Mouse (Mus musculus): ENCODE results near the gene Rtkn2.

DNA sequence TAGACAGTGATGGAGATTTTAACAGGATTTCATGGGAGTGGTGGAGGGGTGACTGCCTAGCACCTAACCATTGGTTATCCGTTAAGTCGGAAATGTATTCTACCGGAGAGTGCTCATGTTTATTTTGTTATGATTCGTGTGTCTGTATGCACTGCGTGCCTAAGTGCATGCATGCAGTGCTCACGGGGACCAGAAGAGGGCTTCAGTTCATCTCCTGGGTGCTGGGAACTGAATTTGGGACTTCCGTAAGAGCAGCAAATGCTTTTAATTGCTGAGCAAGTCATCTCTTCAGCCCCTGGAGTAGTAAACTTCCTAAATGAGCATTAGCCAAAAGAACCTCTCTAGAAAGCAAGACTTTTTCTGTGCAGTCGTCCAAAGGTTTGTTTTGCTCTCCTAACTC, 72.9 kb downstream of the Rtkn2 start:
- TF ChIP-seq MYOG (IDR thresholded peaks at IDR 0.05; ENCODE audit: control insufficient read depth in 1 of 3, insufficient read depth in 1 of 3, insufficient read length in 2 of 3, low read depth in 2 of 3) = no peak
- no peak for TF ChIP-seq POLR2AphosphoS2 (IDR thresholded peaks at IDR 0.05; ENCODE audit: insufficient read length, low read depth)
- TF ChIP-seq E2F4 (IDR thresholded peaks at IDR 0.05; ENCODE audit: insufficient read depth) = no peak
- no peak for TF ChIP-seq POLR2A (IDR thresholded peaks at IDR 0.05; ENCODE audit: insufficient read length, low read depth)
- no peak for TF ChIP-seq MYOD1 (IDR thresholded peaks at IDR 0.05; ENCODE audit: control insufficient read depth in 1 of 3, insufficient read length in 2 of 3, low read depth in 2 of 3)
- TF ChIP-seq MAX (IDR thresholded peaks at IDR 0.05; ENCODE audit: low read depth) = no peak
- no peak for TF ChIP-seq TCF12 (IDR thresholded peaks at IDR 0.05; ENCODE audit: insufficient read depth, poor library complexity, severe bottlenecking)
- TF ChIP-seq CEBPB (IDR thresholded peaks at IDR 0.05; ENCODE audit: insufficient read depth, poor library complexity, severe bottlenecking) = no peak
